Comparison of ENCODE assay signal across 10 mouse cellular contexts in genomic region chr12:42972766-42973165, GRCm38 (mm10).
A peak's percentile ranks its signal among the peaks of the same experiment; 100 is the strongest.
DNase-seq lines count a peak whose midpoint lies in the region; ATAC-seq and TF ChIP-seq lines count a peak whose summit lies in the region.
"Had no signal": no experiment of that assay in that cellular context is flagged by ENCODE, and none has a peak within 500 bp of the region (broad histone marks: within the 10 kb centered on the region; RNA-seq: fewer than 3 reads in every experiment).

No protein-coding gene starts in this region.

- ATAC-seq in liver, embryonic 12.5 days = no peak
- ATAC-seq in erythroid progenitor cell, adult 5-6 weeks (replicated peaks; ENCODE audit: low FRiP score, poor library complexity, severe bottlenecking) = no peak
- ATAC-seq: forebrain, embryonic 16.5 days; midbrain, embryonic 15.5 days had no signal

- DNase-seq in cerebellum, postnatal 10 days = peak; percentile 3 to 4
- no peak for DNase-seq in cerebellum, adult 11 months
- DNase-seq in liver, adult 2 months (ENCODE audit: extremely low read depth, low read depth, low spot score) = peak; percentile 2
- peak; percentile 20 for DNase-seq in embryo, embryonic 11.5 days (ENCODE audit: low read depth, low spot score)
- peak; percentile 38 for DNase-seq in ovary, postnatal 14 days (ENCODE audit: low spot score)
- DNase-seq in layer of hippocampus, postnatal 36 days = no peak

- WGBS in liver, adult 2 months = 58% methylated on average over 4 of the region's 4 CpGs
- WGBS in liver, embryonic 12.5 days (ENCODE audit: insufficient replicate concordance) = 48% methylated on average over 4 of the region's 4 CpGs

- H3K27ac ChIP-seq in liver, adult 2 months (replicated peaks; ENCODE audit: insufficient read depth, low read depth, low read length) = no peak overlapping the region
- no peak overlapping the region for H3K27ac ChIP-seq in liver, embryonic 12.5 days
- H3K27ac ChIP-seq: midbrain, embryonic 15.5 days had no signal

- TF ChIP-seq CTCF in liver, adult 2 months (IDR thresholded peaks at IDR 0.05; ENCODE audit: low read depth, low read length) = no peak

- no peaks in the 10 kb centered on the region for H3K9me3 ChIP-seq in liver, embryonic 12.5 days (replicated peaks)
- H3K9me3 ChIP-seq: midbrain, embryonic 15.5 days had no signal

- H3K9ac ChIP-seq in liver, adult 2 months (ENCODE audit: low read depth, low read length) = no peak overlapping the region
- no peak overlapping the region for H3K9ac ChIP-seq in liver, embryonic 12.5 days
- H3K9ac ChIP-seq: midbrain, embryonic 15.5 days had no signal

- no peaks in the 10 kb centered on the region for H3K36me3 ChIP-seq in liver, adult 2 months (ENCODE audit: control insufficient read depth, insufficient read depth, low read length)
- H3K36me3 ChIP-seq in liver, embryonic 12.5 days = no peaks in the 10 kb centered on the region
- H3K36me3 ChIP-seq: midbrain, embryonic 15.5 days had no signal

- no peaks in the 10 kb centered on the region for H3K79me2 ChIP-seq in liver, adult 2 months (ENCODE audit: control insufficient read depth, insufficient read depth, low read length)

- no peaks in the 10 kb centered on the region for H3K27me3 ChIP-seq in liver, adult 2 months (ENCODE audit: control insufficient read depth, insufficient read depth, low read length)
- no peaks in the 10 kb centered on the region for H3K27me3 ChIP-seq in liver, embryonic 12.5 days (replicated peaks)
- H3K27me3 ChIP-seq: midbrain, embryonic 15.5 days had no signal

- H3K4me2 ChIP-seq in liver, embryonic 12.5 days = no peak overlapping the region
- H3K4me2 ChIP-seq: midbrain, embryonic 15.5 days had no signal

- no peak overlapping the region for H3K4me3 ChIP-seq in liver, adult 2 months (ENCODE audit: insufficient read depth, low read depth, low read length)
- H3K4me3 ChIP-seq in liver, embryonic 12.5 days = no peak overlapping the region
- H3K4me3 ChIP-seq: midbrain, embryonic 15.5 days had no signal

- no peak for TF ChIP-seq POLR2A in liver, adult 2 months (IDR thresholded peaks at IDR 0.05; ENCODE audit: extremely low read depth, insufficient read depth, low read length)

- H3K4me1 ChIP-seq in liver, adult 2 months (ENCODE audit: control insufficient read depth, insufficient read depth, low read length) = no peaks in the 10 kb centered on the region
- H3K4me1 ChIP-seq in liver, embryonic 12.5 days = no peaks in the 10 kb centered on the region
- H3K4me1 ChIP-seq: midbrain, embryonic 15.5 days had no signal

Comparison
In these comparisons a context has a peak if more than half of its experiments do, and no peak if none do; other contexts are left out.
1. DNase-seq: peak in cerebellum, postnatal 10 days (2 of 2), liver, adult 2 months (single experiment), embryo, embryonic 11.5 days (single experiment) and ovary, postnatal 14 days (single experiment); none in cerebellum, adult 11 months (single experiment) and layer of hippocampus, postnatal 36 days (0 of 2).